Mouse (Mus musculus) bone marrow macrophage, adult 2 months (primary cell): Measurements from ENCODE around the gene Dis3l2.

ENCODE experiments used
- CTCF ChIP-seq: IDR thresholded peaks from 2 replicates; pipeline ENCODE4 v1.5.1; 2012; ENCODE audit warnings: low read depth, mild to moderate bottlenecking, low read length, moderate library complexity
- POLR2A ChIP-seq: IDR thresholded peaks from 2 replicates; pipeline ENCODE4 v1.6.1; 2012; ENCODE audit warnings: mild to moderate bottlenecking, low read depth, low read length, borderline replicate concordance

DNA sequence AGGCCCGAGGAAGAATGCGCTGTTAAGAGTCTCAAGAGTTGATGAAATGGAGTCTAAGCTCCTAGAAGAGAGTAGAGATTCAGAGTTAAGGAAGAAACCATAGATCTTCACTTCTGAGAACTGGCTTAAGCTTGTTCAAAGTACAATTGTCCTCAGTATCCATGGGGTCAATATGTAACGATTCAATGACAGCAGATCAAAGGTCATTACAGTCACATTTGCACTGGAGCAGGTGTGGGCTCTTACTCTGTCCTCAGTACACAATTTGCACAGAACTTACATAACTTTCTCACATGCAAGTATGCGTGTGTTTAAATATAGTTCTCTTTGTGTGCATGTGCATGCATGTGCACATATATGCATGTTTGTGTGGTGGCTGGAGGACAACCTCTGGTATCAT, 9.4 kb downstream of the Dis3l2 start:
- TF ChIP-seq POLR2A (no peak), CTCF (no peak)
